Mouse (Mus musculus): ENCODE results near the gene Mphosph9. TPM values are rescaled to one million over a fixed set of nuclear protein-coding genes. Genes with fewer than 3 reads are reported as not detected.

Mphosph9 gene
- polyA plus RNA-seq, 1 experiment from 2014 or later: 9.3 TPM

GRCm38 (mm10) chr5:124244449-124244848, 83.3 kb downstream of the Mphosph9 start:
- no peak for ATAC-seq (ENCODE audit: low read depth)

GRCm38 (mm10) chr5:124243236-124243901, 84.4 kb downstream of the Mphosph9 start:
- H3K27me3 ChIP-seq (replicated peaks; ENCODE audit: control insufficient read depth, insufficient read depth, low read length): no peaks in the 10 kb centered on the region
- no peak for DNase-seq (ENCODE audit: low spot score)
- WGBS: 84% methylated on average over 9 of the region's 9 CpGs

More at GRCm38 (mm10) chr5:124244449-124244848, 83.3 kb downstream of the Mphosph9 start:
- H3K4me1 ChIP-seq (ENCODE audit: control insufficient read depth, insufficient read depth, low read length): peaks cover 27% of the 10 kb centered on the region
- DNase-seq (ENCODE audit: low spot score): no peak
- no peak overlapping the region for H3K4me3 ChIP-seq (ENCODE audit: low read depth, low read length)
- no peaks in the 10 kb centered on the region for H3K27me3 ChIP-seq (replicated peaks; ENCODE audit: control insufficient read depth, insufficient read depth, low read length)
- peaks cover 18% of the 10 kb centered on the region; the same call in 1 of the 2 replicates for H3K36me3 ChIP-seq (ENCODE audit: control insufficient read depth, insufficient read depth, low read length)
- H3K9ac ChIP-seq (ENCODE audit: low read depth, low read length): no peak overlapping the region
- no peak overlapping the region for H3K27ac ChIP-seq (replicated peaks; ENCODE audit: low read depth, low read length)
- no peak overlapping the region for H3K4me2 ChIP-seq (ENCODE audit: low read depth, low read length)
- 93% methylated on average over 8 of the region's 8 CpGs for whole genome bisulfite sequencing
- no peaks in the 10 kb centered on the region for H3K9me3 ChIP-seq (ENCODE audit: control insufficient read depth, low read length)

GRCm38 (mm10) chr5:124241686-124242444, 85.9 kb downstream of the Mphosph9 start:
- WGBS: 28% methylated on average over 10 of the region's 10 CpGs
- no peak overlapping the region for H3K27ac ChIP-seq (replicated peaks; ENCODE audit: low read depth, low read length)
- peak overlapping the region; percentile 43 for H3K4me2 ChIP-seq (ENCODE audit: low read depth, low read length)
- no peaks in the 10 kb centered on the region for H3K9me3 ChIP-seq (ENCODE audit: control insufficient read depth, low read length)
- ATAC-seq (ENCODE audit: low read depth) (peak; percentile 67), DNase-seq (ENCODE audit: low spot score) (peak; percentile 56)
- no peak overlapping the region for H3K4me3 ChIP-seq (ENCODE audit: low read depth, low read length)
- no peaks in the 10 kb centered on the region for H3K27me3 ChIP-seq (replicated peaks; ENCODE audit: control insufficient read depth, insufficient read depth, low read length)
- H3K4me1 ChIP-seq (ENCODE audit: control insufficient read depth, insufficient read depth, low read length): peaks cover 20% of the 10 kb centered on the region
- peak overlapping the region; percentile 40; the same call in 1 of the 2 replicates for H3K9ac ChIP-seq (ENCODE audit: low read depth, low read length)
- peaks cover 17% of the 10 kb centered on the region; the same call in 1 of the 2 replicates for H3K36me3 ChIP-seq (ENCODE audit: control insufficient read depth, insufficient read depth, low read length)

More at GRCm38 (mm10) chr5:124243236-124243901, 84.4 kb downstream of the Mphosph9 start:
- H3K36me3 ChIP-seq (ENCODE audit: control insufficient read depth, insufficient read depth, low read length): peaks cover 18% of the 10 kb centered on the region; the same call in 1 of the 2 replicates
- H3K4me1 ChIP-seq (ENCODE audit: control insufficient read depth, insufficient read depth, low read length): peaks cover 21% of the 10 kb centered on the region
- no peaks in the 10 kb centered on the region for H3K9me3 ChIP-seq (ENCODE audit: control insufficient read depth, low read length)
- no peak overlapping the region for H3K4me2 ChIP-seq (ENCODE audit: low read depth, low read length)
- no peak overlapping the region for H3K4me3 ChIP-seq (ENCODE audit: low read depth, low read length)
- H3K27ac ChIP-seq (replicated peaks; ENCODE audit: low read depth, low read length): no peak overlapping the region
- no peak overlapping the region for H3K9ac ChIP-seq (ENCODE audit: low read depth, low read length)
- no peak for ATAC-seq (ENCODE audit: low read depth)

GRCm38 (mm10) chr5:124240841-124241685, 86.7 kb downstream of the Mphosph9 start:
- Histone ChIP-seq H3K27ac (replicated peaks; ENCODE audit: low read depth, low read length) (no peak overlapping the region; the same call in 1 of the 2 replicates), H3K36me3 (ENCODE audit: control insufficient read depth, insufficient read depth, low read length) (peaks cover 10% of the 10 kb centered on the region; the same call in 1 of the 2 replicates), H3K9ac (ENCODE audit: low read depth, low read length) (0 out of 2 replicates have a peak overlapping the region, but pooled peaks have one; percentile 19), H3K4me1 (ENCODE audit: control insufficient read depth, insufficient read depth, low read length) (peaks cover 20% of the 10 kb centered on the region), H3K4me3 (ENCODE audit: low read depth, low read length) (0 out of 2 replicates have a peak overlapping the region, but pooled peaks have one; percentile 5), H3K9me3 (ENCODE audit: control insufficient read depth, low read length) (no peaks in the 10 kb centered on the region), H3K4me2 (ENCODE audit: low read depth, low read length) (peak overlapping the region; percentile 43), H3K27me3 (replicated peaks; ENCODE audit: control insufficient read depth, insufficient read depth, low read length) (no peaks in the 10 kb centered on the region)
- ATAC-seq (ENCODE audit: low read depth): 0 out of 2 replicates have a peak, but pooled peaks have one; percentile 19
- DNase-seq (ENCODE audit: low spot score): peak; percentile 51
- 28% methylated on average over 22 of the region's 22 CpGs for WGBS

- no peak for ATAC-seq (ENCODE audit: low read depth)
- WGBS: 83% methylated on average over 4 of the region's 4 CpGs
- H3K27ac ChIP-seq (replicated peaks; ENCODE audit: low read depth, low read length): no peak overlapping the region
These were observed 91.6 kb downstream of the Mphosph9 start for GRCm38 (mm10) chr5:124236180-124236579.

GRCm38 (mm10) chr5:124234778-124235177, 93.0 kb downstream of the Mphosph9 start:
- H3K4me2 ChIP-seq (ENCODE audit: low read depth, low read length): no peak overlapping the region
- H3K9ac ChIP-seq (ENCODE audit: low read depth, low read length): no peak overlapping the region
- no peaks in the 10 kb centered on the region for H3K9me3 ChIP-seq (ENCODE audit: control insufficient read depth, low read length)
- WGBS: 92% methylated on average over 6 of the region's 6 CpGs
- ATAC-seq (ENCODE audit: low read depth): no peak
- no peaks in the 10 kb centered on the region for H3K27me3 ChIP-seq (replicated peaks; ENCODE audit: control insufficient read depth, insufficient read depth, low read length)
- H3K27ac ChIP-seq (replicated peaks; ENCODE audit: low read depth, low read length): no peak overlapping the region
- H3K36me3 ChIP-seq (ENCODE audit: control insufficient read depth, insufficient read depth, low read length): no peaks in the 10 kb centered on the region
- H3K4me1 ChIP-seq (ENCODE audit: control insufficient read depth, insufficient read depth, low read length): no peaks in the 10 kb centered on the region
- no peak for DNase-seq (ENCODE audit: low spot score)
- no peak overlapping the region for H3K4me3 ChIP-seq (ENCODE audit: low read depth, low read length)

More at GRCm38 (mm10) chr5:124236180-124236579, 91.6 kb downstream of the Mphosph9 start:
- no peak for DNase-seq (ENCODE audit: low spot score)
- no peaks in the 10 kb centered on the region for H3K36me3 ChIP-seq (ENCODE audit: control insufficient read depth, insufficient read depth, low read length)
- no peak overlapping the region for H3K4me3 ChIP-seq (ENCODE audit: low read depth, low read length)
- H3K9me3 ChIP-seq (ENCODE audit: control insufficient read depth, low read length): no peaks in the 10 kb centered on the region
- H3K4me2 ChIP-seq (ENCODE audit: low read depth, low read length): no peak overlapping the region
- H3K9ac ChIP-seq (ENCODE audit: low read depth, low read length): no peak overlapping the region
- H3K27me3 ChIP-seq (replicated peaks; ENCODE audit: control insufficient read depth, insufficient read depth, low read length): no peaks in the 10 kb centered on the region
- H3K4me1 ChIP-seq (ENCODE audit: control insufficient read depth, insufficient read depth, low read length): peaks cover 8% of the 10 kb centered on the region

GRCm38 (mm10) chr5:124233874-124234661, 93.7 kb downstream of the Mphosph9 start:
- Histone ChIP-seq H3K9ac (ENCODE audit: low read depth, low read length) (no peak overlapping the region; the same call in 1 of the 2 replicates), H3K27ac (replicated peaks; ENCODE audit: low read depth, low read length) (no peak overlapping the region), H3K27me3 (replicated peaks; ENCODE audit: control insufficient read depth, insufficient read depth, low read length) (no peaks in the 10 kb centered on the region), H3K4me2 (ENCODE audit: low read depth, low read length) (no peak overlapping the region), H3K36me3 (ENCODE audit: control insufficient read depth, insufficient read depth, low read length) (no peaks in the 10 kb centered on the region), H3K4me3 (ENCODE audit: low read depth, low read length) (no peak overlapping the region), H3K4me1 (ENCODE audit: control insufficient read depth, insufficient read depth, low read length) (no peaks in the 10 kb centered on the region), H3K9me3 (ENCODE audit: control insufficient read depth, low read length) (no peaks in the 10 kb centered on the region)
- 50% methylated on average over 12 of the region's 12 CpGs for WGBS
- DNase-seq (ENCODE audit: low spot score): no peak
- ATAC-seq (ENCODE audit: low read depth): no peak
